Mouse (Mus musculus) v-Abl transformed pro-B cells (cell line): Measurements from ENCODE around the gene Nnmt.

Experiments
- in situ Hi-C, 2 experiments: fragments of 400-800 bp; cut with MboI; formaldehyde crosslinking; loops; one replicate each; pipeline ENCODE4 v1.15.1; 2025; ENCODE audit not compliant: unreplicated experiment in 2 of 2

Gene Nnmt

DNA sequence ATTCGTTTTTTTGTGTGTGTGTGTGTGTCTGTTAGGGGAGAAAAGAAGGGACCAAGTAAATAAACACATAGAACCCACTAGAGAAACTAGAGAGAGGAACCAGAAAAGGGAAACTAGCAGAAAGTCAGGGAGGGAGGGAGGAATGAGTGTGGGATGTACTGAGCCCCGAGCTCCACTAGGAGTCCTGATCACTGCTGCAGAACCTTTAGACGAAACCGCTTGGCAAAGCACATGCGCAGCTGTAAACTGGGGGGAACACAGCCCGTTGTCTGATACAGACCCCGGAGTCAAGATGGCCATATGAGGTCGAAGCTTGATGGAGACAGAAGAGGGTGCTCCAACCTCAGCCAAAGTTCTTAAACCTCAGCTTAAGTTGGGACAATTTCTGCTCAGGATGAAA, 11.0 kb downstream of the Nnmt start:
- in situ Hi-C loops: no loop called here

DNA sequence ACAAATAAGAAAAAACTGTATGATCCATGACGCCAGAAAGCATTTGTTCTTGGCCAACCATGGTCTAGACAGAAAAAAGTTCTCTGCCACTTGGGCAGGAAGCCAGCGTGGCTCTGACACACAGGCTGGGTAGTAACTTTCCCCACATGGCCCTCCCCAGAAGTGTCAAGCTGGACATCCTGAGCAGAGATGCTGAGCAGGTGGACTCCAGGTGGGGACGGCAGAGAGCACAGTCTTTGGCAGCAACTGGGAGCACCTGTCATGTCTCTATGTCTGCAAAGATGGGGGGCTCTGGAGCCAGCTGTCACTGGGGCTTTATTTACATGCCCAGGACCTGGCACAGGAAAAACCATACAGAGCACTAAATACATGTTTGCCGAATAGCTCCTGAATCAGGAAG, 14.3 kb downstream of the Nnmt start:
- in situ Hi-C loops: no loop called here

DNA sequence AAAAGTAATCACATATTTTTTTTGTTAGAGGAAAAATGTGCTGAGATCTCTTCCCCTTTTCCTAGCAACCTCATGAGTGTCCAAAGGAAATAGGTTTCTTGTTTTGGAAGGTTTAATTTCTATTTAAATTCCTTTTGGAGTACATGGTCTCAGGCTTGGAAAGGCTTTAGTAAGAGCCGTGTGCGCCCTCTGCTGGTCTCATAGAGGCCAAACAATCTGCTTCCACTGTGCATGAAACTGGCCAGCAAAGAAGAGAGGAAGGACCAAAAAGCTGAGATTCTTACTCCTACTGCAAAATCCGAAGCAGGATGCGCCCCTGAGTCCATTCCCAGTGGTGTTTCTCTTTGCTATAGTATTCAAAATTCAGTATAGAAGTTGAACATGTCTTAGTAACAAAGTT, 18.6 kb downstream of the Nnmt start:
- in situ Hi-C loops: no loop called here

DNA sequence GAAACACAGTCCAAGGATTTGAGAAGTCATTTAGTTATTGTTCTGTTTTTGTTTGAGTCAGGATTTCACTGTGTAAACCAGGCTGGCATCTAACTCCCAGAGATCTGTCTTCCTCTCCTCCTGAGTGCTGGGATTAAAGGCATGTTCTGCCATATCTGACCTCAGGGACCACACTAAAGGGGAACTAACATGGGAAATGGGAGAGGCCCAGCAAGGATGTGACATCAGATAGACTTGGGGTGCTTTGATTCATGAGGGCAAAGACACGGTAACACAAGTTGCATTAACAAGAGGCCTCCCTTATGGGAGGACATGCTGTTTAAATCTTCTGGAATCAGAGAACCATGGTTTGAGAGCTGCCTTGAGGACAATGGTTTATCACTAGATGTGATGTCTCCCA, 24.1 kb downstream of the Nnmt start:
- in situ Hi-C loops: no loop called here

DNA sequence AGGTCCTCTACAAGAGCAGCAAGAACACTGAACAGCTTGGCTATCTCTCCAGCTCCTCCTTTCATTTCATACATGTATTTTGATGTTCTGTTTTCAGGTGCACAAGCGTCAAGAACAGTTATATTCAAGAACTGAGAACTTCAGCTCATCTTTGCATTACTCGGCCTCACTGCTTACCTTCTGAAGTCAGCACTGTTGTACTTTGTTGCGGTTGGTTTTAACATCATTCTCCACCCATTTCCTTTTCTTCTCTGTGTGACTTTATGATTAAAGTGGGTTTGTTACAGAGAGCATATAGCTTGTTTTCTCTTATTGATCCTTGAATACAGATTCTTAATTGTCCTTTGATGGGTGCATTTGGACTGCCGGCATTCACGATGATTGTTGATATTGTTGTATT, 42.6 kb downstream of the Nnmt start:
- in situ Hi-C loops: loop anchor here (5.0 kb wide), 1 partner anchor 95 kb away; no protein-coding TSS in a partner anchor

DNA sequence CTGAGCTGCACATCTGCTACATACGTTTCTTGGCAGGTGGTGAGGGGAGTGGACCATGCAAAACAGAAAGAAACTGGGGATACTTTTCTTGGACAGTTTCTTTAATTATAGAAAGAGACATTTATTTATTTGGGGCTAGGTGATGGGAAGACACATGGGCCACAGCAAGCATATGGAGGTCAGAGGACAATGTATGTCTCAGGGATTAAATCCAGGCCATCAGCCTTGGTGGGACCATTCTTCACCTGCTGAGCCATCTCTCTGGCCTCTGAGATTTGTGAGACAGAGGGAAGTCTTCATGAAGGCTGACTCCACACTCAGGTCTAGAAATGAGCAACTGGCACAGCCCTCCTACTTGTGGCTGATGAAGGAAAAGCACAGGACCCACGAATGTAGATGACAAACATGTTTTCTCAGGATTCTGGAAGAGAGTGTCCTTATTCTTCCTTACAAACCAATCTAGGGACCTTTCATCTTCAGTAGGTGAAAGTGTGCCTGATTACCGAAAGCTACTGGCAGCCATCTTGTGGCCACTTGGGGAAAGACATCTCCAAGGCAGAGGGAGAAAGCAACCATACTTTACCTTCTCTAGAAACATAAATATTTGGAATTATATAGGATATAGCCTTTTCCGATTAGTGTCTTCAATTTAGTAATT, 45.3 kb downstream of the Nnmt start:
- in situ Hi-C loops: loop anchor here (5.0 kb wide), 1 partner anchor 92 kb away; no protein-coding TSS in a partner anchor

DNA sequence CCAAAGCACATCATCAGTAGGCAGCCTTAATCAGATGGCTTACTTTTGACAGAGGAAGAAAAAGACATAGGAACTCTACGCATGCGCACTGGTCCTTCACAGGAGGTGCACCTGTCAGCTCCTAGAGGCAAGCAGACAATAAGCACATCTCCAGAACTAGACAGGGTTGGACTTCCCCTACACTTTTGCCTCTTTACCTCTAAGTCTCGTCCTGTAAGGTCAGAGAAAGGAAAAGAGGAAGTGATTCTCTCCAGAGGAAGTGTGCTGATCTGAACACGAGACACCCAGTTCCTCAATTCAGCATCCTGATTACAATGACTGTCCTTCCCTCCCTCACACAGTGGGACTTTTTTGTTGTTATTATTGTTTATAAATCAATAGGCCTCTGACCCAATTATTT, 46.3 kb downstream of the Nnmt start:
- in situ Hi-C loops: no loop called here

DNA sequence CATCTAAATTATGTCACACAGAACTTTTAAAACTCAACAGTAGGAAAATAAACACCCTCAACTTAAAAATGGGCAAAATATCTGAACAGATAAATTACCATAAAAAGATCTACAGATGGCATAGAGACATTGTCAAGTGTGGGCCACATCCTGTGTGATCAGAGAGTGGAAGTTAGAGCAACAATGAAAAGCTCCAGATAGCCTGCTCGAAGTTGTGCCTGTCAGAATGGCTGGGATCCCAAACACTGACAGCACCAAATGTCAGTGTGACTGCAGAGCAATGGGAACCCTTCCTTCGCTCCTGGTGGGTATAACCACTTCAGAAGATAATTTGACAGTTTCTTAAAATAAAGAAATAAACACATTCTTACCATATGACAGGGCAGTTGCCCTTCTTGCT, 55.9 kb downstream of the Nnmt start:
- in situ Hi-C loops: loop anchor here in 1 of 2 experiments (5.0 kb wide), 1 partner anchor 42 kb away; no protein-coding TSS in a partner anchor

DNA sequence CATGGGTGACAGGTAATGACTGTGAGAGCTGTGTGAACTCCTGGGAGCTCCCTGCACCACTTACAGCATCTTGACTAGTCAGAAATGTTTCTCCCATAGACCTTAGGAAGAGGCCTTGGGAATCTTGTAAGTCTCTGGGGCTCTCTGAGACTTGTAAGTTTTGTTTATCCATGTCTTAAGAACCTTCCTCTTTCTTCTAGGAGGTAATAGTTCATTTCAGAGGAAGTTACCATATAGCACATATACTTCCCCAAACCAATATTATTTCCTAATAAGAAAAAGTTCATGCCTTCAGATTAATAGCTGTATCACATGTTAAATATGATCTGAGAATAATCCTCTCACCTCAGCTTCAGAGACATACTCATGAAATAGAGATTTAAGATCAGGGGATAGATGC, 57.7 kb downstream of the Nnmt start:
- in situ Hi-C loops: loop anchor here in 1 of 2 experiments (5.0 kb wide), 1 partner anchor 40 kb away; no protein-coding TSS in a partner anchor
